Mouse (Mus musculus): ENCODE measurements at regions not wholly inside any gene's neighbourhood (a gene's known extent, or its start where the extent isn't known, plus 50 kb on each side); places are given as distances from the start of the nearest gene placed in this dataset.

DNA sequence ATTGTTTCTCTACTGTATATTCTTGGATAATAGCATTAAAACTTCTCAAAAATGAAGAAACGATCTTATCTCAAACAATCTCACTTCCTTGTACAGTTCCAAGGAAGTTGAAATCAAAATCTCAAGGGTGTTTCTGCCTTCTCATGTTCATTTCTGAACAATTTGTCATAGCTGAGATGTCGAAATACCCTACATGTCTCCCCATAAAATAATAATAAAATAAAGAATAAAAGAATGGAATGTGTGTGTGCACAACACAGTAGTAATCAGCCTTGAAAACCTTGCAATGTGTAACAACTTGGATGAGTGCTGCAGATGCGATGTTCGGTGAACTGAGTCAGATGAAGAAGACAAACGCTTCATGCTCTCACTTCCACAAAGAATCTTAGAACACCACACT is 71.4 kb upstream of the Cyp1b1 start:
- no peak for TF ChIP-seq CTCF (IDR thresholded peaks at IDR 0.05; ENCODE audit: low read depth)
- no peak for TF ChIP-seq EP300 (optimal IDR thresholded peaks at IDR 0.05)
